Mouse (Mus musculus) neural tube, embryonic 11.5 days (tissue): ENCODE results near the gene Lamtor2. TPM values are rescaled to one million over a fixed set of nuclear protein-coding genes. Genes with fewer than 3 reads are reported as not detected.
A peak's percentile ranks its signal among the peaks of the same experiment; 100 is the strongest.

Experiments
- ATAC-seq: fragments of 200-750 bp; cut with Nextera tagmentation; 2 replicates; pipeline ENCODE4 v1.8.0; 2017; ENCODE audit warnings: moderate number of reproducible peaks, mild to moderate bottlenecking, moderate TSS enrichment, moderate library complexity; ENCODE audit not compliant: insufficient read depth, low FRiP score, low TSS enrichment
- DNase-seq: peaks from one replicate; pipeline ENCODE4 v3.0.0-alpha.2; 2015; ENCODE audit warnings: low spot score
- H3K27ac ChIP-seq: fragments of 300-500 bp; sonication (generic); 2 replicates; pipeline ENCODE4 v1.5.1; 2014; ENCODE audit warnings: low read depth, mild to moderate bottlenecking, low read length
- H3K27me3 ChIP-seq: fragments of 300-500 bp; sonication (generic); 2 replicates; pipeline ENCODE4 v1.6.1; 2014; ENCODE audit warnings: mild to moderate bottlenecking, low read length, mixed read lengths; ENCODE audit not compliant: control insufficient read depth, insufficient read depth
- H3K36me3 ChIP-seq: fragments of 300-500 bp; sonication (generic); 2 replicates; pipeline ENCODE4 v1.6.1; 2014; ENCODE audit warnings: mild to moderate bottlenecking, low read length, moderate library complexity, mixed read lengths; ENCODE audit not compliant: control insufficient read depth, insufficient read depth
- H3K4me1 ChIP-seq: fragments of 300-500 bp; sonication (generic); 2 replicates; pipeline ENCODE4 v1.6.1; 2014; ENCODE audit warnings: low read length, mixed read lengths; ENCODE audit not compliant: control insufficient read depth, insufficient read depth
- H3K4me2 ChIP-seq: fragments of 300-500 bp; sonication (generic); 2 replicates; pipeline ENCODE4 v1.6.1; 2014; ENCODE audit warnings: low read depth, mild to moderate bottlenecking, moderate library complexity
- H3K4me3 ChIP-seq: fragments of 300-500 bp; sonication (generic); 2 replicates; pipeline ENCODE4 v1.5.1; 2014; ENCODE audit warnings: low read depth, low read length
- H3K9ac ChIP-seq: fragments of 300-500 bp; sonication (generic); 2 replicates; pipeline ENCODE4 v1.6.1; 2014; ENCODE audit warnings: mild to moderate bottlenecking, low read length
- H3K9me3 ChIP-seq: fragments of 300-500 bp; sonication (generic); 2 replicates; pipeline ENCODE4 v1.6.1; 2016; ENCODE audit warnings: low read length; ENCODE audit not compliant: control insufficient read depth
- WGBS: fragments of 180-500 bp; shearing (Covaris S2); extraction: QIAGEN DNeasy Blood & Tissue Kit; methylation state at CpG from one replicate; pipeline ENCODE4 v1.1.7; 2014; 5-methylcytosine and 5-hydroxymethylcytosine counted together
- polyA plus RNA-seq: library from polyadenylated mRNA; unstranded; fragments of >200 nt; fragmentation: Nextera tagmentation; extraction: Ambion mirVana; gene quantifications from 2 replicates; pipeline ENCODE4 v1.2.1, GENCODE M21; 2014

The Lamtor2 gene
- polyA plus RNA-seq, 1 experiment from 2014 or later = 98.4 TPM

- H3K27ac ChIP-seq = peak overlapping the region; percentile 93
- WGBS = 3% methylated on average over 4 of the region's 5 CpGs
- peaks cover 56% of the 10 kb centered on the region for H3K4me1 ChIP-seq
- peak overlapping the region; percentile 97 for H3K9ac ChIP-seq
- H3K4me3 ChIP-seq = peak overlapping the region; percentile 80
- H3K27me3 ChIP-seq = no peaks in the 10 kb centered on the region
- H3K4me2 ChIP-seq = peak overlapping the region; percentile 66
- ATAC-seq = no peak
- no peak for DNase-seq
- peaks cover 19% of the 10 kb centered on the region for H3K36me3 ChIP-seq
- no peaks in the 10 kb centered on the region for H3K9me3 ChIP-seq
Observed at GRCm38 (mm10) chr3:88533706-88534105, 19.2 kb downstream of the Lamtor2 start.

- Histone ChIP-seq H3K4me3 (peak overlapping the region; percentile 80), H3K4me1 (peaks cover 51% of the 10 kb centered on the region), H3K27ac (peak overlapping the region; percentile 93), H3K9me3 (no peaks in the 10 kb centered on the region), H3K9ac (peak overlapping the region; percentile 97), H3K27me3 (no peaks in the 10 kb centered on the region), H3K4me2 (peak overlapping the region; percentile 66), H3K36me3 (peaks cover 14% of the 10 kb centered on the region)
- ATAC-seq = peak; percentile 14
- DNase-seq = peak; percentile 81
- WGBS = under 1% methylated on average over 39 of the region's 40 CpGs
Observed at GRCm38 (mm10) chr3:88532689-88533511, 20.0 kb downstream of the Lamtor2 start.

GRCm38 (mm10) chr3:88532299-88532674, 20.6 kb downstream of the Lamtor2 start, which contains the start of gene Mex3a:
Gene Mex3a (plus strand): TSS chr3:88532395.
- ATAC-seq (no peak; the same call in 1 of the 2 replicates), DNase-seq (no peak)
- H3K27me3 ChIP-seq = no peaks in the 10 kb centered on the region
- H3K4me1 ChIP-seq = peaks cover 50% of the 10 kb centered on the region
- H3K9ac ChIP-seq = peak within 1 kb of the TSS; percentile 97
- peak within 1 kb of the TSS; percentile 80 for H3K4me3 ChIP-seq
- H3K27ac ChIP-seq = peak within 1 kb of the TSS; percentile 93
- 0% methylated on average over 9 of the region's 31 CpGs for WGBS
- H3K4me2 ChIP-seq = peak within 1 kb of the TSS; percentile 66
- peaks cover 9% of the 10 kb centered on the region for H3K36me3 ChIP-seq
- H3K9me3 ChIP-seq = no peaks in the 10 kb centered on the region

GRCm38 (mm10) chr3:88531348-88532298, 21.3 kb downstream of the Lamtor2 start:
- peaks cover 4% of the 10 kb centered on the region for H3K36me3 ChIP-seq
- H3K9me3 ChIP-seq = no peaks in the 10 kb centered on the region
- DNase-seq = peak; percentile 95
- peak overlapping the region; percentile 80 for H3K4me3 ChIP-seq
- H3K4me1 ChIP-seq = peaks cover 45% of the 10 kb centered on the region
- no peaks in the 10 kb centered on the region for H3K27me3 ChIP-seq
- H3K27ac ChIP-seq = peak overlapping the region; percentile 93
- ATAC-seq = peak; percentile 80
- under 1% methylated on average over 55 of the region's 63 CpGs for WGBS
- peak overlapping the region; percentile 97 for H3K9ac ChIP-seq
- H3K4me2 ChIP-seq = peak overlapping the region; percentile 66

DNA sequence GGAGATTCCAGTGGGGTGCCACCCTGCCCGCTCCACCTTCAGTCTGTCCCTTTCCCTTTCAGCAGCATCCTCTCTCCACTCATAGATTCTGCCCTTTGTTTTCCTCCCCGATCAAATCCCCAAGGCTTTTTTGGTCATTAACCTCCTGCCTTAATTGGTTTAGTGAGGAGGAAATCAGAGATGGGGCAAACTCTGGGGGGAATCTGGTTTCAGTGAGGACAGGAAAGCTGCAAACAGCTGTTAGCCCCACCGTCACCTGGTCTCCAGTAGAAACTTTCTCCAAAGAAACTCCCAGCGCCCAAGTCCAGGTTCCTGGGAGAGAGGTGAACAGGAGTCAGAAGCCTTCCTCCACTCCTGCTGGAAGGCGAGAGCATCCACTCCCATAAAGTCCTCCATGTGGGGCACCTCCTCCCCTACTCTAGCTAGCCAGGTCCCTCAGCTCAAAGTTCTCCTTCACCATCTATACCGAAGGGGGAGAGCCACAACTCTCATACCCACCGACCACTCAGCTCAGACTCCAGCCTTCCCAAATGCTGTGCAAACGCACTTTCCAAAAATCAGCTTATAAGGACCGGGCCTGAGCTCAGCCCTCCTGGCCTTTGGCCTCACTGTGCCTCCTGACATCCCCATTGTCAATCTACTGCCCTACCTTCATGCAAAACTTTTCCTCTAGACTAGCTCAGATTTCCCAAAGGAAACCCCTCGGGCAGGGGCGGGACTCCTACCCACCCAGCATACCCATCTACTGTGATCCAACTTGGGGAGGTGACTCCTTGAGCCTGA, 22.6 kb downstream of the Lamtor2 start:
- DNase-seq = peak; percentile 41
- H3K4me2 ChIP-seq = peak overlapping the region; percentile 66
- no peak for ATAC-seq
- peak overlapping the region; percentile 97 for H3K9ac ChIP-seq
- H3K4me3 ChIP-seq = peak overlapping the region; percentile 80
- WGBS = 6% methylated on average over 11 of the region's 11 CpGs
- H3K27ac ChIP-seq = peak overlapping the region; percentile 80
- H3K9me3 ChIP-seq = no peaks in the 10 kb centered on the region
- H3K4me1 ChIP-seq = peaks cover 35% of the 10 kb centered on the region
- H3K36me3 ChIP-seq = no peaks in the 10 kb centered on the region
- no peaks in the 10 kb centered on the region for H3K27me3 ChIP-seq

DNA sequence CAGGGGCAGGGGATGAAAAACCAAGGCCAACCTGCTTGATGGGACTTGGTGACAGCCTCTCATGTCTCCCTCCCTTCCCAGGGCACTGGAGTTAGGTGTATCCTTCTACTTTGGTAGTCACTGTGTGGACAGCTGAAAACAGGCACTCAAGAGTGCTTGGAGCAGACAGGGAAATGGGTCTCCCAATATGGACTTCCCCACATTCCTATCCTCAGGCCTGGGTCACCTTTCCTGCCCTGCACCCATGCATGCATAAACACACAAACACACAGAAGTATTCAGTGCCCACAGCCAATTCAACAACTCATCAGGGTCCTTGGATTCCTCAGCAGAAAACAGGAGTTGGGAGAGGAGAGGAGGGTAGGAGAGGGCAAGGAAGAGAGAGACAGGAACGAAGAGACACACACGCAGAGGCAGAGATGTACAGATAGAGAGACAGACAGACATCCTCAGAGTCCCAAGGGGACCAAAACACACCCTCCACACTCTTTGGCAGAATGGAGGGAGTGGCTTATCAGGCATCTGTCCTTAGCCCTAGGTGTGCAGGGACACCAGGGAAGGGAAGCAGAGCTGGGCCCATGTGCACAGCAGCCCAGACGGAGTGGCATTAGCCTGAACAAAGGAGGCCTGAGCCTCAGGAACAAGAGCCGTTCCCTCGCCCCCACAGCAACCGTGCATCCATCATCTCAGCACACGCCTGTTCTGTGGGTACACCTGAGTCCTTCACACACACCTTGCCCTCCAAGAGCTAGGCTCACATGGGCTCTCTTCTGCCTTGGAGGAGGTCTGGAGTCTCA, 23.5 kb downstream of the Lamtor2 start:
- DNase-seq = peak; percentile 50
- H3K9ac ChIP-seq = peak overlapping the region; percentile 97
- peak overlapping the region; percentile 80 for H3K27ac ChIP-seq
- peak overlapping the region; percentile 66 for H3K4me2 ChIP-seq
- WGBS = 32% methylated on average over 7 of the region's 7 CpGs
- H3K4me1 ChIP-seq = peaks cover 26% of the 10 kb centered on the region
- no peaks in the 10 kb centered on the region for H3K27me3 ChIP-seq
- H3K9me3 ChIP-seq = no peaks in the 10 kb centered on the region
- H3K36me3 ChIP-seq = no peaks in the 10 kb centered on the region
- no peak for ATAC-seq
- H3K4me3 ChIP-seq = peak overlapping the region; percentile 80

DNA sequence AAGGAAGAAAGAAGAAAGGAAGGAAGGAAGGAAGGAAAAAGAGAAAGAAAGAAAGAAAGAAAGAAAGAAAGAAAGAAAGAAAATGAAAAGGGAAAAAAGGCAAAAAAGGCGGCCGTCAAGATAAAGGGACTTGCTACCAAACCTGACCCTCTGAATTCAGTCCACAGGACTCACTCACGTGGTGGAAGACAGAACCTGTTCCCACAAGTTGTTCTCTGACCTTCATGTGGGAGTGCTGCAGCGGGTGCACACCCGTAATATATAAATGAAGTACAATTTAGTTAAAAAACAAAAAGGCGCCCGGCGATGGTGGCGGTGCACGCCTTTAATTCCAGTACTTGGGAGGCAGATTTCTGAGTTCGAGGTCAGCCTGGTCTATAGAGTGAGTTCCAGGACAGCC, 24.2 kb downstream of the Lamtor2 start:
- H3K9ac ChIP-seq = no peak overlapping the region; the same call in 1 of the 2 replicates
- H3K4me3 ChIP-seq = no peak overlapping the region

More for the DNA sequence above, 24.2 kb downstream of the Lamtor2 start:
- Histone ChIP-seq H3K4me1 (peaks cover 21% of the 10 kb centered on the region), H3K4me2 (no peak overlapping the region; the same call in 1 of the 2 replicates), H3K36me3 (no peaks in the 10 kb centered on the region), H3K27me3 (no peaks in the 10 kb centered on the region), H3K9me3 (no peaks in the 10 kb centered on the region), H3K27ac (no peak overlapping the region)
- DNase-seq (no peak), ATAC-seq (no peak)
- 94% methylated on average over 11 of the region's 11 CpGs for WGBS
